Mouse (Mus musculus) megakaryocyte, embryonic 14.5 days (primary cell): Measurements from ENCODE around the gene Smoc1. TPM values are rescaled to one million over a fixed set of nuclear protein-coding genes. Genes with fewer than 3 reads are reported as not detected.
A peak's percentile ranks its signal among the peaks of the same experiment; 100 is the strongest.

Experiments
- H3K27me3 ChIP-seq: replicated peaks from 2 replicates; pipeline ENCODE3; 2012; ENCODE audit warnings: inconsistent platforms
- H3K36me3 ChIP-seq: replicated peaks from 2 replicates; pipeline ENCODE3; 2012; ENCODE audit warnings: low read length, inconsistent platforms, mixed read lengths
- H3K4me1 ChIP-seq: 2 replicates; pipeline ENCODE4 v1.6.1; 2012; ENCODE audit warnings: inconsistent platforms
- H3K4me3 ChIP-seq: replicated peaks from 2 replicates; pipeline ENCODE3; 2012; ENCODE audit warnings: moderate library complexity, mild to moderate bottlenecking, inconsistent platforms
- H3K9me3 ChIP-seq: 2 replicates; pipeline ENCODE4 v1.6.1; 2012; ENCODE audit warnings: inconsistent platforms
- FLI1 ChIP-seq: IDR thresholded peaks from 2 replicates; pipeline ENCODE4 v1.6.1; 2012; ENCODE audit warnings: low read length, inconsistent platforms, mixed read lengths
- GATA1 ChIP-seq: IDR thresholded peaks from 3 replicates; pipeline ENCODE4 v1.6.1; 2012; ENCODE audit warnings: mixed read lengths, low read length, inconsistent platforms, borderline replicate concordance
- polyA plus RNA-seq: library from polyadenylated mRNA; stranded (reverse); fragments of >175 nt; gene quantifications from 2 replicates; pipeline ENCODE4 v1.2.3, GENCODE M21; 2012; ENCODE audit warnings: low replicate concordance; ENCODE audit not compliant: insufficient read depth

The Smoc1 gene
- polyA plus RNA-seq, 1 experiment, result 0.09 TPM

DNA sequence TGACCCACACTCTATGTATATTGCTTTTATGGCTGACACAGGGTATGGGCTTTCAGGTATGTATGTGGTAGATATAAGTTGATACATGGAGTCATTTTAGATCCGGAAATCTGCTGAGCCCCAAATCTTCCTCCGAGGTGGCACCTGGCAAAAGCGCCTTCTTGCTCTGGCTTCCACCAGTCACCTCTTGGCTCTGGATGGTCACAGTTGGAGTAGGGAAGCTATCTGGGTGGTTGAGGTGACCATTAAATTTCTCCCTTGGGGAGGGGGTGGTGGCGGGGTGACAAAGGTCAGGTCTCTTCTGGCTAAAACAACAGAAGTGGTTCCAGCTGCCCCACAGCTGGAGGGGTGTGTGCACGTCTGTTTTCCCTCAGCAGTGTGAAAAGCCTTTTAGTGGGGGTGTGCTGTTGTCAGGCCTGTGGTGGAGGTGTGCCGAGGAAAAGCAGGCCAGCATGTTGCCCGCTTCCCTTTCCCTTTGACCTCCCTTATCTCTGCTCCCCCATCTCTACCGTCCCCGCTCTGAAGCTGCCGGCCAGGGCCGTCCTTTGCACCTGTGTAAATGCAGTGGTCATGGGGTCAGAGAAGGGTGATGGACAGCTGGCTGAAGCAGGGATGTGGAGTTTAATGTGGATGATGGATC, 68.3 kb downstream of the Smoc1 start:
- Histone ChIP-seq H3K4me3 (no peak overlapping the region), H3K4me1 (no peaks in the 10 kb centered on the region), H3K9me3 (no peaks in the 10 kb centered on the region), H3K36me3 (no peaks in the 10 kb centered on the region), H3K27me3 (peaks cover 4% of the 10 kb centered on the region)
- TF ChIP-seq GATA1, result no peak
- no peak for TF ChIP-seq FLI1

DNA sequence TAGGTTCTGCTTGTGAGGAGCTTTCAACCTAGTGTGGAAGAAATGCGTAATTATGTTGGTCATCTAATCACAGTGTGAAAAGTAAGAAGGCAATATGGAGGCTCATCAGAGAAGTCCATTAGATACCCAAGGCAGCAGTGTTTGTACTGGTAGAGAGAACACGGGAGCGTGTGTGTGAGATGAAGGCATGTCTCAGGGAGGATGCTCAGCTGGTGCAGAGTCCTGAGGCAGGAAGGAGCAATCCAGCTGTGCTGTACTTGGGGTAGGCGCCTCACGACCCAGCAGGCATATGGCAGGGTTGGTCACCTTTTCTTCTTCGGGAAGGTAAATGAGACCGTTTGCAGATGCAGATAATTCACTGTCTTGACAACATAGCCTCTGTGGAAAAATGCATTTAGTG, 70.7 kb downstream of the Smoc1 start:
- Histone ChIP-seq H3K4me3 (no peak overlapping the region), H3K4me1 (no peaks in the 10 kb centered on the region), H3K36me3 (no peaks in the 10 kb centered on the region), H3K9me3 (no peaks in the 10 kb centered on the region), H3K27me3 (peaks cover 4% of the 10 kb centered on the region)
- no peak for TF ChIP-seq FLI1
- TF ChIP-seq GATA1, result no peak

DNA sequence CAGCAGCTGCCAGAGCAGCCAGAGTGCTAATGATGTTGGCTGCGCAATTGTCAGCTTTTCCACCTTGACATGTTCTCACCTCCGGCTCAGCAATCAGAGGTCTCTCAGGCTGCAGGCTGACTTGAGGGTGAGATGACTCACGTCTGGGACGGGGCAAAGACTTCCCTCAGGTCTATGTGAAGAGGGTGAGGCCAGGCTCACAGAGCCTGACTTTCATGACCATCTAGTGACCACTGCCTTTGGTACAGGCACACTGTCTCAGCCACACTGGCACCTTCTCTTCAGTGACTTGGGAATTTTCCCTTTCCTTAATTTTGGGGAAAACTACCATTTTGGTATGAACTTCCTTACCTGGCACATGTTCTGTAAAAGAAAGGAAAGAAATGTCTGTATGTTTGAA, 71.1 kb downstream of the Smoc1 start:
- Histone ChIP-seq H3K9me3 (no peaks in the 10 kb centered on the region), H3K4me3 (no peak overlapping the region), H3K27me3 (peaks cover 4% of the 10 kb centered on the region), H3K4me1 (no peaks in the 10 kb centered on the region), H3K36me3 (no peaks in the 10 kb centered on the region)
- no peak for TF ChIP-seq GATA1

DNA sequence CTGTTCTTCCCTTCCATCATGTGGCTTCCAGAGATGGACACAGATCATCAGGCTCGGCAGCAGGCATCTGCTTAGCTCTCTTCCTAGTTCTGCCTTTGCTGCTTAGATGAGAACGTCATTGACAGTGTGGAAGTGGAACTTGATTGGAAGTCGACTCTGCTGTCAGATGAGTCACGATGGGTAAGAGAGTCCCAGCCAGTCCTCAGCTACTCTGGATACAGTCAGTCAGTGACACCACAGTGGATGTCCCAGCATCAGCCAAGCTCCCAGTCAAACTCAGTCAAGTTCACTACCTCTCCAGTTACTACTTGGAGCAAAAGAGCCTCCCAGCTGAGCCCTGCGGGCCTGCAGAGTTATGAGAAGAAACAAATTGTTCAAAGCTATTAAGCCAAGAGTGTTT, 72.6 kb downstream of the Smoc1 start:
- TF ChIP-seq GATA1 (no peak), FLI1 (no peak)
- H3K4me1 ChIP-seq, result no peaks in the 10 kb centered on the region
- no peaks in the 10 kb centered on the region for H3K36me3 ChIP-seq
- no peak overlapping the region for H3K4me3 ChIP-seq
- peaks cover 2% of the 10 kb centered on the region for H3K27me3 ChIP-seq
- no peaks in the 10 kb centered on the region for H3K9me3 ChIP-seq

DNA sequence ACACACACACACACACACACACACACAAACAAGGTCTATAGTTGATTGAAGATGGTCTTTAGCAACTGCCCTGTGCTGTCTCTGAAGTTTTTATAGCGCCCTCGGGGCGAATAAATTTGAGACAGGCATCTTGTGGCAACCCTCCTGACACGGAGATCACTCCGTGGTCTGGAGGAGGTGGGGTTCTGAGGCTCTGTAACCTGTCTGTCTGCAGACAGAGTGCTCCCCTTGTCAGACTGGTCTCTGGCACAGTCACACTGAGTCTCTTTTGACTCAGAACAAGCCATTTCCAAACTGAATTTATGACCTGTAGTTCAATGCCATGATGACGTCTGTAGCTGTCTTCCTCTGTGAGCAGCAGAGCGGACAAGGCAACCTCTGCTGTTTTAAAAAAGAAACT, 75.1 kb downstream of the Smoc1 start:
- no peak for TF ChIP-seq FLI1
- TF ChIP-seq GATA1, result no peak
- H3K36me3 ChIP-seq, result no peaks in the 10 kb centered on the region
- no peak overlapping the region for H3K4me3 ChIP-seq
- H3K9me3 ChIP-seq, result no peaks in the 10 kb centered on the region
- H3K27me3 ChIP-seq, result peaks cover 4% of the 10 kb centered on the region
- H3K4me1 ChIP-seq, result no peaks in the 10 kb centered on the region

DNA sequence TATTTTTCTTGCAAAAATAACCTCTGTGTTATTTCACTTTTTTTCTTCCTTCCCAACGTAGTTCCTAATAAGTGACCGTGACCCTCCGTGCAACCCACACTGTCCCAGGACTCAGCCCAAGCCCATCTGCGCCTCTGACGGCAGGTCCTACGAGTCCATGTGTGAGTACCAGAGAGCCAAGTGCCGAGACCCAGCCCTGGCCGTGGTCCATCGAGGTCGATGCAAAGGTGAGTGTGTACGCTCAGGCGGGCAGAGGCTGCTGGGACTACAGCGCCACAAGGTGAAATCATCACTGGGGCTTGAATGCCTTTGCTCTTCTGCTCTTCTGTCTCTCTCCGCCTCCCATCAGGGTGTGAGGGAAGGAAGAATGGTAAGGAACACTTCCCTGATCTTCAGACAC, 77.9 kb downstream of the Smoc1 start:
- TF ChIP-seq FLI1 (no peak), GATA1 (no peak)
- Histone ChIP-seq H3K4me3 (peak overlapping the region; percentile 38), H3K27me3 (peaks cover 2% of the 10 kb centered on the region), H3K4me1 (no peaks in the 10 kb centered on the region), H3K9me3 (no peaks in the 10 kb centered on the region), H3K36me3 (no peaks in the 10 kb centered on the region)

DNA sequence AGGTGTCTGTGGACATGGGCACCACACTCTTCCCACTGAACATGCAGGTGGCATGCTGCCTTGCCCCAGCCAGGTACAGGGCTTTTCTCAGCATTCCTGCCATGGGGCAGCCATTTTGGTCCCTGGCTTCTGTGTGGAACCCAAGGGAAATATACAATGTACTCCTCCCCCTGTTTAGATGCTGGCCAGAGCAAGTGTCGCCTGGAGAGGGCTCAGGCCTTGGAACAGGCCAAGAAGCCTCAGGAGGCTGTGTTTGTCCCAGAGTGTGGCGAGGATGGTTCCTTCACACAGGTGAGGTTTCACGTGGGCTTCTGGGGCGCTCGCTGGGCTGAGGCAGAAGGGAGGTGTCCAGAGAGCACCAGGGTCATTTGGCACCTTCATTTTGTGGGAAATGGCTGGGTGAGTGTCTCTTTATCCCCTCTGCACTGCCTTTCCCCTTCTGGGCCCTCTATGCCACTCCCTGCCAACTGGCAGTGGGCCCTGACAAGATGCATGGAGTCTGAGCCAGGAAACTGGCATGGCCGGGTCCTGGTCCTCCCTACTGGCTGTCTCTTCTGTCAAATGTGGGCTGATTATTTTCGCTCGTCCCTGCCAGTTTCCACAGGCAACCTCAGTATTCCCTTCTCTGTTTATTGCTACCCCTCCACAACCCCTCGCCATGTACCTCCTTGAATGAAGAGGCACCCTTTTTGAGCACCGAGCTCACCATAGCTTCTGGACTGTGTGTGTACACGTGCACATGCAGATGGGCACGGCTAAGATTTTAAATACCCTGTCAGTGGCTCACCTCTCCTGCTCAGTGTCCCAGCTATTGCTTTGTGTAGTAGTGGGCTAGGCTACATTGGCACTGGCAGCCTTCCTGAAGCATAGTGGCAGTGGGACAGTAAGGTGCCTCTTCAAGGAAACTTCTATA, 79.4 kb downstream of the Smoc1 start:
- Histone ChIP-seq H3K4me1 (no peaks in the 10 kb centered on the region), H3K4me3 (no peak overlapping the region), H3K27me3 (peaks cover 2% of the 10 kb centered on the region), H3K9me3 (no peaks in the 10 kb centered on the region), H3K36me3 (no peaks in the 10 kb centered on the region)
- no peak for TF ChIP-seq GATA1
- TF ChIP-seq FLI1, result no peak

DNA sequence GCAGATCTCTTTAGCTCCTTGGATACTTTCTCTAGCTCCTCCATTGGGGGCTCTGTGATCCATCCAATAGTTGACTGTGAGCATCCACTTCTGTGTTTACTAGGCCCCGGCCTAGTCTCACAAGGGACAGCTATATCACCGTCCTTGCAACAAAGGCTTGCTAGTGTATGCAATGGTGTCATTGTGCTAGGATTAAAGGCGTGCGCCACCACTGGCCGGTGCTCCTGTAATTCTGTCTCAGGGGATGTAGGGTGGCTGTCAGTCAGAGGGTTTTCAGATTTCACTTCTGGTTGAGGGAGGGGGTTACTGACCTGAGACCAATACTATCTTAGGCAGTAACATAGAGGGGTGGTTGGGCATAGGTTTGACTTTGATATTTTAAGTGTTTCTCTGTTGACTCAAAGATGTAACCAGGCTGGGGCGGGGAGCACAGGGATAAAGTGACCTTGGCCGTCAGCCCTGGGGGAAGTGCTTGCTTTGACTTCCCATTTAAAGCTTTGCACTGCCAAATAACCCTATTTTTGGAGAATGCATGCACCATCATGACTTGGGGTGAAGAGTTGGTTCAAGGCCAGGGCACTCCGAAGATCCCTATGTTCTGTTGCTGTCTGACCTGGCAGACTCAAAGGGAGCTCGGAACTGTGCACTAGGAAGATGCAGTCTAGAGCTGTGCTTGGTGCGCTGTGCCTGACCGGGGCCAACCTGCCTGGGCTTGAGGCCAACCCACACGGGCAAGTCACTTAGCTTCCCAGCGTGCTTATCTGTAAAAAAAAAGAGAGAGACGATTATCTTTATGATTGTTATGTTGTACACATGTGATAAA, 80.9 kb downstream of the Smoc1 start:
- Histone ChIP-seq H3K36me3 (no peaks in the 10 kb centered on the region), H3K4me3 (no peak overlapping the region), H3K27me3 (peaks cover 2% of the 10 kb centered on the region), H3K4me1 (no peaks in the 10 kb centered on the region), H3K9me3 (peaks cover 4% of the 10 kb centered on the region; the same call in 1 of the 2 replicates)
- no peak for TF ChIP-seq GATA1
- TF ChIP-seq FLI1, result no peak

DNA sequence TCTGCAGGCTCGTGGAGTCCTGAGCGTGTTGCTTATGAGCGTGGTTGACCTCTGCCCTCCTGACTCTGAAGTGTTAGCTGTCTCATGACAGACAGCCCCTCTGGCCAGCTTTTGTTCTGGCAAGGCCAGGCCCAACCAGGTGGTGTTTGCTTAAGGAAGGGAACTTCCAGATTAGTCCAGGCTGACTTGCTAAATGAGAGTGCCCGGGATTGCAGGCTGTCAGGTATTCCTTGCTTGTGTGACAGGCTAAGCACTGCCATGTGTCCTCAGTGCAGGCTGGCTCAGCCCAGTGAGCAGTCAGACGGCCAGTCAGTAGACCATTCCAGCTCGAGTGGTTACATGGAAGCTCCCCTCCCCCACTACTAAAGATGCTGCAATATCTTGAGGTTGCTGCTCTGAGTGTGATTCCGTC, 82.0 kb downstream of the Smoc1 start:
- H3K36me3 ChIP-seq, result no peaks in the 10 kb centered on the region
- peaks cover 2% of the 10 kb centered on the region for H3K27me3 ChIP-seq
- TF ChIP-seq FLI1, result no peak
- no peak for TF ChIP-seq GATA1
- peaks cover 4% of the 10 kb centered on the region; the same call in 1 of the 2 replicates for H3K9me3 ChIP-seq
- no peak overlapping the region for H3K4me3 ChIP-seq
- H3K4me1 ChIP-seq, result no peaks in the 10 kb centered on the region
